Mouse (Mus musculus) heart, embryonic 13.5 days (tissue): Measurements from ENCODE around the gene Plac9a. TPM values are rescaled to one million over a fixed set of nuclear protein-coding genes. Genes with fewer than 3 reads are reported as not detected.

Experiments
- polyA plus RNA-seq: library from polyadenylated mRNA; unstranded; fragments of >200 nt; fragmentation: Nextera tagmentation; extraction: Ambion mirVana; gene quantifications from 2 replicates; pipeline ENCODE4 v1.2.1, GENCODE M21; 2015

Gene Plac9a
- polyA plus RNA-seq, 1 experiment from 2014 or later = not detected

Other genes starting within 250 kb of the Plac9a start
- 93.7 and 99.8 TPM in 2 replicates for gene Ppif, start 208.9 kb downstream of the Plac9a start, polyA plus RNA-seq
- gene Zcchc24, start 134.1 kb downstream of the Plac9a start, polyA plus RNA-seq = 20.8 and 22.6 TPM in 2 replicates
- gene Anxa11, start 60.9 kb downstream of the Plac9a start, polyA plus RNA-seq = 21.6 and 23.6 TPM in 2 replicates
- 1.7 and 2.7 TPM in 2 replicates for gene Tmem254a, start 24.6 kb upstream of the Plac9a start, polyA plus RNA-seq
- 0.12 TPM in 1 of 2 replicates, not detected in the other for gene Cphx1, start 35.2 kb upstream of the Plac9a start, polyA plus RNA-seq
- 0.70 and 0.71 TPM in 2 replicates for gene Duxbl1, start 75.5 kb upstream of the Plac9a start, polyA plus RNA-seq
- gene Gm9780, start 139.6 kb upstream of the Plac9a start, polyA plus RNA-seq = 3.9 and 7.0 TPM in 2 replicates
- 19.9 and 23.7 TPM in 2 replicates for gene Tmem254c, start 164.3 kb upstream of the Plac9a start, polyA plus RNA-seq
- gene Cphx2, start 178.4 kb upstream of the Plac9a start, polyA plus RNA-seq = not detected in 2 replicates
- gene Cphx3, start 179.2 kb upstream of the Plac9a start, polyA plus RNA-seq = not detected in 2 replicates
- 0.32 and 0.92 TPM in 2 replicates for gene Duxbl2, start 215.2 kb upstream of the Plac9a start, polyA plus RNA-seq